Mouse (Mus musculus) liver, adult 2 months (tissue): ENCODE measurements at regions not wholly inside any gene's neighbourhood (a gene's known extent, or its start where the extent isn't known, plus 50 kb on each side); places are given as distances from the start of the nearest gene placed in this dataset.

Source experiments
- DNase-seq: peaks from one replicate; pipeline ENCODE4 v3.0.0-alpha.2; 2011; ENCODE audit warnings: low read depth, low spot score; ENCODE audit errors: extremely low read depth
- H3K27ac ChIP-seq: fragments of 200-500 bp; replicated peaks from 2 replicates; pipeline ENCODE4 v1.5.1; 2012; ENCODE audit warnings: low read depth, mild to moderate bottlenecking, control low read depth, inconsistent platforms, low read length; ENCODE audit not compliant: insufficient read depth
- H3K27me3 ChIP-seq: fragments of 200-500 bp; 2 replicates; pipeline ENCODE4 v1.6.1; 2012; ENCODE audit warnings: mild to moderate bottlenecking, moderate library complexity, low read length, inconsistent platforms; ENCODE audit not compliant: control insufficient read depth, insufficient read depth
- H3K36me3 ChIP-seq: fragments of 200-500 bp; 2 replicates; pipeline ENCODE4 v1.6.1; 2012; ENCODE audit warnings: low read length, inconsistent platforms; ENCODE audit not compliant: control insufficient read depth, insufficient read depth
- H3K4me1 ChIP-seq: fragments of 200-500 bp; 2 replicates; pipeline ENCODE4 v1.6.1; 2011; ENCODE audit warnings: low read length; ENCODE audit not compliant: control insufficient read depth, insufficient read depth
- H3K4me3 ChIP-seq: fragments of 200-500 bp; 2 replicates; pipeline ENCODE4 v1.5.1; 2011; ENCODE audit warnings: low read depth, mild to moderate bottlenecking, control low read depth, low read length, moderate library complexity; ENCODE audit not compliant: insufficient read depth
- H3K79me2 ChIP-seq: fragments of 200-500 bp; 2 replicates; pipeline ENCODE4 v1.6.1; 2012; ENCODE audit warnings: inconsistent platforms, mild to moderate bottlenecking, low read length, moderate library complexity; ENCODE audit not compliant: control insufficient read depth, insufficient read depth
- H3K9ac ChIP-seq: fragments of 200-500 bp; 2 replicates; pipeline ENCODE4 v1.6.1; 2012; ENCODE audit warnings: low read depth, mild to moderate bottlenecking, control low read depth, inconsistent platforms, low read length
- CTCF ChIP-seq: fragments of 200-500 bp; IDR thresholded peaks from 2 replicates; pipeline ENCODE4 v1.5.1; 2011; ENCODE audit warnings: low read depth, low read length, control low read depth
- POLR2A ChIP-seq: fragments of 200-500 bp; IDR thresholded peaks from 2 replicates; pipeline ENCODE4 v1.6.1; 2011; ENCODE audit warnings: low read length, control low read depth; ENCODE audit not compliant: insufficient read depth; ENCODE audit errors: extremely low read depth
- WGBS: fragments of 180-500 bp; shearing (Covaris S2); methylation state at CpG from one replicate; pipeline ENCODE4 v1.1.7; 2018; 5-methylcytosine and 5-hydroxymethylcytosine counted together

DNA sequence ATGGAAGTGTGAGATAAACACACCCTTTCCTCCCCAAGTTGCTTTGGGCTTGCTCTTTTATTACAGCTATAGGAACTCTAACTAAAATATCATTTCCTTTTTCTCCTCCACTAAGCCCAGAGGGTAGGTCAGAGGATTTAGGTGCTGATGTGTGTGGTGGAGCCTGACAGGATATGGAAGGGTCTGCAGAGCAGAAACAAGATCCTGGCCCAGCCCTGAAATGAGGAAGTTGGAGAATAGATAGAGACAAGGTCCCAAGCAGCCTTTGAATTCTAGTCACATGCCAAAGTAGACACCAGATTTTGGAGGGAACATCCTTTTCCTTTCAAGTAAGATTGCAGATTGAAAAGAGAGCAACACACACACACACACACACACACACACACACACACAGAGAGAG lies 132.4 kb downstream of the Bmp2 start:
- no peak overlapping the region for H3K4me3 ChIP-seq
- TF ChIP-seq POLR2A (no peak), CTCF (no peak)
- H3K27ac ChIP-seq: no peak overlapping the region
- no peaks in the 10 kb centered on the region for H3K4me1 ChIP-seq
- no peak overlapping the region for H3K9ac ChIP-seq
- no peaks in the 10 kb centered on the region for H3K27me3 ChIP-seq
- H3K79me2 ChIP-seq: no peaks in the 10 kb centered on the region
- H3K36me3 ChIP-seq: no peaks in the 10 kb centered on the region
- DNase-seq: no peak

GRCm38 (mm10) chr2:133688121-133688787 lies 136.3 kb downstream of the Bmp2 start:
- H3K9ac ChIP-seq: no peak overlapping the region
- no peak overlapping the region for H3K27ac ChIP-seq
- DNase-seq: no peak
- no peaks in the 10 kb centered on the region for H3K27me3 ChIP-seq
- no peaks in the 10 kb centered on the region for H3K36me3 ChIP-seq
- 65% methylated on average over 7 of the region's 7 CpGs for WGBS
- H3K4me3 ChIP-seq: no peak overlapping the region
- H3K79me2 ChIP-seq: no peaks in the 10 kb centered on the region
- TF ChIP-seq CTCF (no peak), POLR2A (no peak)
- no peaks in the 10 kb centered on the region for H3K4me1 ChIP-seq

GRCm38 (mm10) chr2:133688788-133689155 lies 136.8 kb downstream of the Bmp2 start:
- WGBS: 72% methylated on average over 3 of the region's 3 CpGs
- H3K27ac ChIP-seq: no peak overlapping the region
- no peaks in the 10 kb centered on the region for H3K27me3 ChIP-seq
- TF ChIP-seq POLR2A (no peak), CTCF (no peak)
- no peaks in the 10 kb centered on the region for H3K4me1 ChIP-seq
- H3K36me3 ChIP-seq: no peaks in the 10 kb centered on the region
- DNase-seq: no peak
- no peak overlapping the region for H3K9ac ChIP-seq
- H3K79me2 ChIP-seq: no peaks in the 10 kb centered on the region
- H3K4me3 ChIP-seq: no peak overlapping the region

- Histone ChIP-seq H3K4me1 (no peaks in the 10 kb centered on the region), H3K79me2 (no peaks in the 10 kb centered on the region), H3K27ac (no peak overlapping the region), H3K4me3 (no peak overlapping the region), H3K9ac (no peak overlapping the region), H3K27me3 (peaks cover 4% of the 10 kb centered on the region; the same call in 1 of the 2 replicates), H3K36me3 (no peaks in the 10 kb centered on the region)
- WGBS: 76% methylated on average over 8 of the region's 8 CpGs
- TF ChIP-seq POLR2A (no peak), CTCF (no peak)
- no peak for DNase-seq
Measured at GRCm38 (mm10) chr2:133708735-133709584, 157.0 kb downstream of the Bmp2 start.

- Histone ChIP-seq H3K4me3 (no peak overlapping the region), H3K27ac (no peak overlapping the region), H3K36me3 (no peaks in the 10 kb centered on the region), H3K9ac (no peak overlapping the region), H3K27me3 (no peaks in the 10 kb centered on the region), H3K79me2 (no peaks in the 10 kb centered on the region), H3K4me1 (no peaks in the 10 kb centered on the region)
- DNase-seq: no peak
- 38% methylated on average over 5 of the region's 5 CpGs for WGBS
- TF ChIP-seq POLR2A (no peak), CTCF (no peak)
Measured at GRCm38 (mm10) chr2:133716243-133716642, 164.3 kb downstream of the Bmp2 start.

DNA sequence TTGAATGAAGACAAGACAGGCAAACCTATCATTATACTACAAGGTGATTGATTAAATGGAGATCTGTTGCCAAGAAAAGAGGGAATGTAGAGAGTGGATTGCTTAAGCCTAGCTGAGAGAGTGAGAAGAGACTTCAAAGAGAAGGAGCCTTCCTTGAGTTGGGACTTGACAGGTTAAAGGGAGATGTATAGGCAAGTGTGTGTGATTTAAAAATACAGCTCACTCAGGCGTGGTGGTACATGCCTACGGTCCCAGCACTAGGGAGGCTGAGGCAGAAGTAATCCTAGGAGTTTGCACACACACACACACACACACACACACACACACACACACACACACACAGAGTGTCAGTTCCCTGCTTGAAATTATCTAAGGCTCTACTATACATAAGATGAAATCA lies 165.1 kb downstream of the Bmp2 start:
- no peak overlapping the region for H3K27ac ChIP-seq
- no peaks in the 10 kb centered on the region for H3K27me3 ChIP-seq
- H3K36me3 ChIP-seq: no peaks in the 10 kb centered on the region
- DNase-seq: no peak
- TF ChIP-seq CTCF (no peak), POLR2A (no peak)
- H3K9ac ChIP-seq: no peak overlapping the region
- H3K4me1 ChIP-seq: no peaks in the 10 kb centered on the region
- WGBS: 77% methylated on average over 2 of the region's 2 CpGs
- no peaks in the 10 kb centered on the region for H3K79me2 ChIP-seq
- no peak overlapping the region for H3K4me3 ChIP-seq
